Mouse (Mus musculus): ENCODE data around the gene Rdh7.
"Not testable (repeated sequence)": the region's sequence is repeated elsewhere in the genome, so short reads cannot be mapped to it uniquely, and the experiment has no call there.

- not testable (repeated sequence) for TF ChIP-seq GATA1 (IDR thresholded peaks at IDR 0.05; ENCODE audit: borderline replicate concordance, low read length); FLI1 (IDR thresholded peaks at IDR 0.05; ENCODE audit: low read length)
Measured at GRCm38 (mm10) chr10:127845945-127846344, 42.7 kb downstream of the Rdh7 start.
